Mouse (Mus musculus): Measurements from ENCODE around the gene Slc22a5.

- TF ChIP-seq TAL1 (conservative IDR thresholded peaks at IDR 0.05; ENCODE audit: low read depth, low read length) (no peak), CTCF (IDR thresholded peaks at IDR 0.05; ENCODE audit: low read depth, low read length) (peak; percentile 27; the same call in 1 of the 2 replicates)
These were observed 41.7 kb downstream of the Slc22a5 start for GRCm38 (mm10) chr11:53849588-53850320.
